Mouse (Mus musculus) heart, postnatal 25 days (tissue): ENCODE results near the gene Slc25a22. TPM values are rescaled to one million over a fixed set of nuclear protein-coding genes. Genes with fewer than 3 reads are reported as not detected.

Source experiments
- DNase-seq: peaks from one replicate; pipeline ENCODE4 v3.0.0; 2022; ENCODE audit warnings: low spot score
- intact Hi-C: fragments of 180-260 bp; cut with DNase I; formaldehyde crosslinking; loops from one replicate; pipeline ENCODE4 v1.15.1; 2025
- total RNA-seq, 2 experiments: library from RNA; stranded (reverse); gene quantifications; 2 replicates each; pipeline ENCODE4 v1.2.3; 2021

The Slc25a22 gene
- total RNA-seq, 2 experiments from 2014 or later = 58.8 to 72.6 TPM

DNA sequence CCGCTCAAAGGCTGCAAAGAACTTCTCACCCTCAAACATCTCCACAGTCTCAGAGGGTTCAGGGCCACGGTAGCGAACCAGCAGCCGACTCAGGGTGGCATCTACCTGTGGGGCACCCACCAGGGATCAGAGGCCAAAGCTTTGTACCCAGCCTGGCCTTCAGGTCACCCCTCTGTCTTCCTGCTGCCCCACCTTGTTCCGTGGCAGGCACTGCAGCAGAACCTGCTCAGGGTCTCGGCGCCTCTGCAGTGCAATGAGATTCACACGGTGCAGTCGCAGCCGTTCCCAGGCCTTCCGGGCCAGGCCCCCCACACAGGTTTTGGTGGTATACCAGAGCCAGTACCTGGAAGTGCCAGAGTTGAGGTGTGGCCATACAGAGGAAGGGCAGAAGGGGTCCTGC is 2.1 kb upstream of the Slc25a22 start:
- DNase-seq = no peak
- intact Hi-C loops = no loop called here

DNA sequence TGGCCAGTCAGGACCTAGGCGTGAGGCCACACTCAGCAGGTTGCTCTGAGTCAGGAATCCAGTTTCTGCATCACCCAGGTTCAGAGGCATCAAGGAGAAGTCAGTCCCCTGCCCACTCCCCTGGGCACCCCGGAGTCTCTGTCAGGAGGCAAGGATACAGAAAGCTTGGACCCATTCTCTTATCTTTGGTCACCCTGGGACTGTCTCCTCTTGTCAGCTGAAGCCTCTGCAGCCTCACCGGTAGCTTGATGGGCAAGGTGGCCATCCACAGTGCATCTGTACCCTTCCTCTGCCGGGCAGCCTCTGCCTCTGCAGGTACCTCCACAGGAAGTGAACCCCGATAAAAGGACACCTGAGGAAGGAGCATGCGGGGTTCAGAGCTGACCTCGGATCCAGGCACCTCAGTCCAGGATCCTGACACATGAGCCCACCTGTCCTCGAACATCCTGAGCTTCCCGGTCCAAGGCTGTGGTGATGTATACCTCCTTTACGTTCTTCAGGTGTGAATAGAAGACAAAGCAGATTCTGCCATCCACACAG is 1.5 kb upstream of the Slc25a22 start:
- DNase-seq = no peak
- intact Hi-C loops = no loop called here

- intact Hi-C loops = no loop called here
Observed at GRCm38 (mm10) chr7:141438201-141438968, 693 bp upstream of the Slc25a22 start.

GRCm38 (mm10) chr7:141436523-141436892 is 1.2 kb downstream of the Slc25a22 start:
- intact Hi-C loops = no loop called here
- DNase-seq = no peak

More at GRCm38 (mm10) chr7:141438201-141438968, 693 bp upstream of the Slc25a22 start:
- DNase-seq = no peak

GRCm38 (mm10) chr7:141435856-141436522 is 1.7 kb downstream of the Slc25a22 start:
- no peak for DNase-seq
- intact Hi-C loops = no loop called here

GRCm38 (mm10) chr7:141435129-141435855 is 2.4 kb downstream of the Slc25a22 start:
- intact Hi-C loops = no loop called here
- DNase-seq = no peak

- DNase-seq = no peak
- intact Hi-C loops = no loop called here
Observed at GRCm38 (mm10) chr7:141434464-141434863, 3.2 kb downstream of the Slc25a22 start.

GRCm38 (mm10) chr7:141433517-141434400 is 3.9 kb downstream of the Slc25a22 start:
- intact Hi-C loops = no loop called here
- DNase-seq = no peak

DNA sequence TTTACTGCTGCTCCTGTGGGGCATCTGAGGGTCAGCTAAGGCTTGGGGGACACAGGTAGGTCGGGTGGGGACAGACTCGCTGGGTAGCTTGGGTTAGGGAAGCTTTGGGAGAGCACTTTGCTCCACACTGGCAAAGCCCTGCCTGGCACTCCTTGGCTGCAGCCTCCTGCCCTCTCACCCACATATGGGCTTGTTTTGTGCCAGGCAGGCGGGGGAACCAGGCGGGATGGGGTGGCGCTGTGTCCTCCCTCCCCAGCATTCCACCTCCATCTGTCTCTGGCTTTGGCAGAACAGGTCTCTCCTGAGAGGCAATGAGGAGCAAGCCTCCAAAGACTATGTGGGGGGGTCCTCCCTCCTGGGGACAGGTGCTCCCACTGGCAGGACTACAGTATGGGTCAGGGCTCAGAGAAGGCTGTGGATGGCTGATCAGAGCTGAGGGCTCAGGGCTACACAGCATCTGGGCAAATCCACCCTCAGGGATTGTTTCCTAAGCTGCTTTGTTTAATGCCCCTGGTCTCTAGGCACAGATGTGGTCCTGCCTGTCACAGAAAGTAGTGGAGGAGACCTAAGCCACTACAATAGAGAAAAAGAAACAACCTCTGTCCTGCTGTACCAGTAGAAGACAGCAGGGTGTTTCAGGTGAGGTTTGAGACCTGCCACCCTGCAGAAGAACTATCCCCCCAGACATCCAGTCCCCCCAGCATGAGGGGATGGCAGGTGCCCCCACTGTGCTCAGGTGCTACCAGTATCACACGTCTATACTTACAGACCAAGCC is 4.8 kb downstream of the Slc25a22 start:
- intact Hi-C loops = no loop called here
- no peak for DNase-seq

DNA sequence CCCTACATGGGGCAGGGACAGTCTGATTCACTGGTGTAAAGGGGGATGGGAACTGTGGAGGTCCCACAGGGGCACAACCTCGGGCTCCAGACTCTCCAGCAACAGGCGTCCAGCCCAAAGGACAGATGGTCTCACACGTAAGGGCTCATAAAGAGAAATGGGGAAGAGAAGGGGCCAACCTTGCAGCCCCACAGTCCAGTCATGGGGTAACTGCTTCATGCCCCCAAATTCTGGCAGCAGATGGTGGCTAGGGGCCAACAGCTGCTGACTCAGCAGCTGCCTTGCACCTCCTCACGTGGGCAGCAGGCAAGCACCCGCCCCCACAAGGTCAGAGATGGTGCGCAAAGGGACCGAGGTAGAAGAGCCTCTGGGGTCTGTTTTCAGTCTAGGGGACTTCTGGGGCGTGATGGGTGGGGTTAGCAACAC is 5.5 kb downstream of the Slc25a22 start:
- intact Hi-C loops = no loop called here
- no peak for DNase-seq

DNA sequence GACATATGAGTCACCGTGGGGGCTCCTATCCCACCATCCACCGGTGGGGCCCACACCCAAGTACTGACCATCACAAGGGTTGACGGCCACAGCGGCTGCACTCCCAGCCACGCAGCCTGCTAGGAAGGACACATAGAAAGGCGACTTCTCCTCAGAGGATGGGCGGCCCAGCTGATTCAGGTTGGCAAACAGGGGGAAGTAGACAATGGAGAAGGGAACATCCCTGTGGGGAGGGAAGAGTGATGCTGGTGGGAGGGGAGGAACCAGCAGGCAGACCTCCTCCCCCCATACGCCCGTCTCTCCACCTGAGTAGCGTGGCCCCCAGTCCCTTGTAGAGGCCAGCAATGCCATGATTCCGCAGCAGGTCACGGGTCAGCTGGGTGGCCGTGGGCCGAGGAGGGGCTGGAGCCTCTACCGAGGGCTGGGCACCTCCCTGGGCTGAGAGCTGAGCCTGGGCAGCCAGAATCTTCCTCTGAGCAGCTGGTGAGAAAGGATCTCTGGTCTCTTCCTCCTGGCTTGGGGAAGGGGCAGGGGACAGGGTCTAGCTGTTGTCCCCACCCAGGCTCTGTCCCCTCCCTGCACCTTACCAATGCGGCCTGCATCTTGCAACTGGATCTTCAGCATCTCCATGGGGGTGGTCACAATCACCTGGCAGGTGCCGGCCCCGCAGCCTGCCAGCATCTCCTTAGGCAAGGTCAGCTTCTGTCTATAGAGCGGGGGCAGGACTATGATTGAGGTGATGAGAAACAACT is 6.1 kb downstream of the Slc25a22 start:
- no peak for DNase-seq
- intact Hi-C loops = no loop called here

GRCm38 (mm10) chr7:141430585-141431240 is 7.0 kb downstream of the Slc25a22 start:
- intact Hi-C loops = no loop called here
- no peak for DNase-seq

DNA sequence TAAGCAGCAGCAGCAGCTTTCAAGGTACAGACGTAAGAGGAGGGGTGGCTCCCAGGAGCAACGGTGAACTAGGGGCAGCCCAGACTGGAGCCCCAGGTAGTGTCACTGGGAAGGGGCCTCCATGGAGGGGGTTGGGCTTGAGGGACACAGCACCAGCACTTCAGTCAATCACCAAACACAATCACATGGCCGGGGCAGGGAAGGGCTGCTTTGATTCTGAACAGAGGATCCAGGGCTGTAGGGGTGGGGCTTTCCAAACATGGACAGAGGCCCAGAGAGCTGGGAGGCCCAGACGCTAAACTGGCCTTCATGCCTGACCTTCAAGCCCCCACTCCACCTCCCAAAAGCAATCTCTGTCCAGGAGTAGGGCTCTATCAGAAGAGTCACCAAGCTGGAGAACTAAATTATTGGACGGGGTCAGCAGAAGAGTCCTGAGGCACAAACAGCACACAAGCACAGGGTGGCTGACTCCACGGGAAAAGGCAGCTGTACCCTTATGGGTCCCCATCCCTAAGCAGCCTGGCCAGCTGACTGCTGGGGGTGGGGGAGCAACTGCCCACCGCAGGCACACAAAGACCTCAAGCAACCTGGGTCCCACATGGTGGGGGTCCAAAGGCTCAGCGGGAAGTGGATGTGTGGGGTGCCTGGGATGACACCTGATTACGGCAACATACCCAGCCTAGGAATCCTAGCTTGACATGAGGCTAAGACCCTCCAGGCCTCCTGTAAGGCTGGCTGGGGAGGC is 7.7 kb downstream of the Slc25a22 start:
- intact Hi-C loops = no loop called here
- no peak for DNase-seq

DNA sequence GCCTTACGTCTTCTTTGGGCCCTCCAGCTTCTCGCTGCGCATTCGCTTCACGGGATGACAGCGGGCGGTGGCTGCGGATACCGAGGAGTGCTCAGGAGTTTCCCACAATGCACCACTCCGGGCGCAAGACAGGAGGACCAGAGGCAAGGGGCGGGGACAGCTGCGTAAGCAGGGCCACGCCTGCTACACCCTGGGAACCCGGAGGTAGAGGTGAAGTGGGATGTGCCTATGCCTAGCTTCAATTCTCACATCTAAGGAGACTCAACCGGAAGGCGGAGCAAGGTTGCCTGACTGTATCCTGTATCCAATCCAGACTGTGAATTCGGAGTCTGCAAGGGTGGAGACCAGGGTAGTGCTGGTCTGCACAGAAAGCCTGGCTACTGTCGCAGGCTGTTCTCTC is 8.4 kb downstream of the Slc25a22 start, which contains the start of gene Cend1:
Gene Cend1, minus strand, starts transcription at position 182 of the 400 bp plus-strand sequence.
- no peak for DNase-seq
- intact Hi-C loops = no loop called here

DNA sequence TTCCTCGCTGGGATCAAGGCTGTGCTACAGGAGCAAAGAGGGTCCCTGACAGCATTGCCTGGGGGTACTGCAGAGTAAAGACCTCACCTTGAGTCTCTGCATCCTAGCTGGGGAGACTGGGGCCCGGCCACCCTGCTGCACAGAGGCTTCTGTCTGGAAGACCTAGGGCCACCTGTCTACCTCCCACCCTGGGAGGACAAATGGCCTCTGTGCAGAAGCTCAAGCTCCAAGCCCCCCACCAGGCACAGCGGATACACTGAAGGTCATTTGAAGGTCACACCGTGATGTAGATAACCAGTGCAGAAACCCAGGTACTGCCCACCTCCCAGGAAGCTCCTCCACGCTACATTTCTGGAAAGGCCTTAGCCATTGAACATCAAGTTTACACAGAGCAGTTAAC is 9.0 kb downstream of the Slc25a22 start:
- intact Hi-C loops = no loop called here
- DNase-seq = no peak

GRCm38 (mm10) chr7:141426948-141427730 is 10.6 kb downstream of the Slc25a22 start:
- intact Hi-C loops = no loop called here
- DNase-seq = no peak
